Mouse (Mus musculus): Measurements from ENCODE around the gene Gm9833. TPM values are rescaled to one million over a fixed set of nuclear protein-coding genes. Genes with fewer than 3 reads are reported as not detected.
A peak's percentile ranks its signal among the peaks of the same experiment; 100 is the strongest.

The Gm9833 gene
- polyA plus RNA-seq, 1 experiment from 2014 or later, result 4.3 TPM

- Histone ChIP-seq H3K27ac (ENCODE audit: low read length) (no peak overlapping the region), H3K4me2 (replicated peaks; ENCODE audit: low read depth, low read length) (no peak overlapping the region), H3K4me1 (ENCODE audit: insufficient read depth, low read length) (0 out of 2 replicates have a peak, but pooled peaks cover 2% of the 10 kb centered on the region), H3K36me3 (ENCODE audit: insufficient read depth, low read length) (no peaks in the 10 kb centered on the region), H3K27me3 (ENCODE audit: insufficient read depth, low read length) (0 out of 2 replicates have a peak, but pooled peaks cover 2% of the 10 kb centered on the region), H3K9ac (replicated peaks; ENCODE audit: low read length) (no peak overlapping the region), H3K4me3 (ENCODE audit: low read length) (no peak overlapping the region), H3K9me3 (ENCODE audit: low read length) (no peaks in the 10 kb centered on the region)
- 74% methylated on average over 7 of the region's 7 CpGs for WGBS
- ATAC-seq (ENCODE audit: low FRiP score, low TSS enrichment), result no peak
Observed at GRCm38 (mm10) chr3:10085396-10086119, 2.4 kb upstream of the Gm9833 start.

GRCm38 (mm10) chr3:10087511-10087910, 399 bp upstream of the Gm9833 start:
- Histone ChIP-seq H3K36me3 (ENCODE audit: insufficient read depth, low read length) (no peaks in the 10 kb centered on the region), H3K9me3 (ENCODE audit: low read length) (no peaks in the 10 kb centered on the region), H3K27ac (ENCODE audit: low read length) (no peak overlapping the region), H3K4me1 (ENCODE audit: insufficient read depth, low read length) (0 out of 2 replicates have a peak, but pooled peaks cover 6% of the 10 kb centered on the region), H3K4me3 (ENCODE audit: low read length) (no peak overlapping the region), H3K9ac (replicated peaks; ENCODE audit: low read length) (no peak overlapping the region), H3K4me2 (replicated peaks; ENCODE audit: low read depth, low read length) (peak overlapping the region; percentile 36), H3K27me3 (ENCODE audit: insufficient read depth, low read length) (0 out of 2 replicates have a peak, but pooled peaks cover 2% of the 10 kb centered on the region)
- WGBS, result 92% methylated on average over 8 of the region's 8 CpGs
- ATAC-seq (ENCODE audit: low FRiP score, low TSS enrichment), result no peak

DNA sequence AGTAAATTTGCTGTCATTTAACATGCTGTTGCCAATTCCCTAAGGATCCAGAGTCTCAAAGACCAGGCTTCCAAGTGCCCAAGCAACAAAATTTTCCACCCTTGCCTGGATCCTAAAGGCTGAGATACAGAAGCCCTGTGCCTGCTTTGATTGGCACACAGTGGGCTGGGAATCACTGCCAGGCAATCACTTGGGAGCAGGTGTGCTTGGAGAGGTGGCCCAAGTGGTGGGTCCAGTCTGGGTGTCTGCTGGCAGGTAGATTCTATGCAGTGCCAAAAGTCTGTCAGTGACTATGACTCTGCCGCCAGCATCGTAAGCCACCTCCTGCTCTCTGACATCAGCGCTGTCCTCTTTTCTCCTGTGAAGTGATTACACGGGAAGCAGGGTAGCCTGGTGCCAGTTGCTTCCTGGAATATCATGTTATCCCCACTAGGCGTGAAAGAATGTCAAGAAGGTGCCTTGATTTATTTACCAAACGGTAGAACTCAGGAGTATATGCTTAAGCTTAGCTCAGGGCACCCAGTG, 3.8 kb downstream of the Gm9833 start:
- no peak overlapping the region for H3K9ac ChIP-seq (replicated peaks; ENCODE audit: low read length)
- H3K36me3 ChIP-seq (ENCODE audit: insufficient read depth, low read length), result no peaks in the 10 kb centered on the region
- H3K4me1 ChIP-seq (ENCODE audit: insufficient read depth, low read length), result peaks cover 6% of the 10 kb centered on the region; the same call in 1 of the 2 replicates
- H3K27ac ChIP-seq (ENCODE audit: low read length), result peak overlapping the region; percentile 76
- no peak overlapping the region for H3K4me2 ChIP-seq (replicated peaks; ENCODE audit: low read depth, low read length)
- WGBS, result 55% methylated on average over 6 of the region's 6 CpGs
- no peak overlapping the region for H3K4me3 ChIP-seq (ENCODE audit: low read length)
- ATAC-seq (ENCODE audit: low FRiP score, low TSS enrichment), result no peak
- no peaks in the 10 kb centered on the region for H3K9me3 ChIP-seq (ENCODE audit: low read length)
- 0 out of 2 replicates have a peak, but pooled peaks cover 2% of the 10 kb centered on the region for H3K27me3 ChIP-seq (ENCODE audit: insufficient read depth, low read length)

DNA sequence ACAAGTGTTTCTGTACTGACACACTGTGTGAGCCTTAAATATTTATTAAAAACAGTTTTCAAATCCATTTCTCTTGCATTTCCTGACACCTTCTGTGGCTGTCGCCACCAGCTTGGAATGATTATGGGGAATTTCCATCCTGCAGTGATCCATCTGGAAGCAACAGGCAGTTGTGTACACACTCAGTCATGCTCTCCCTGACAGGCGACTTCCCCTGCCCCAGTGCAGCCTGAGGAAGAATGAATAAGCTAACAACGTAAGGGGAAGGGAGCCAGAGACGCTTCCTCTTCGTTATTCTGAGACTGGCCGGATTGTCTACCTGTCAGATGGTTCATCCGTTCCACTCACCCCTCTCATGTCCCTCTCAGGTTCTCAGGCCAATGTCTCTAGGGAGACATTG, 4.6 kb downstream of the Gm9833 start:
- Histone ChIP-seq H3K27ac (ENCODE audit: low read length) (peak overlapping the region; percentile 76; the same call in 1 of the 2 replicates), H3K9ac (replicated peaks; ENCODE audit: low read length) (no peak overlapping the region), H3K4me3 (ENCODE audit: low read length) (no peak overlapping the region), H3K4me2 (replicated peaks; ENCODE audit: low read depth, low read length) (no peak overlapping the region), H3K27me3 (ENCODE audit: insufficient read depth, low read length) (0 out of 2 replicates have a peak, but pooled peaks cover 2% of the 10 kb centered on the region), H3K36me3 (ENCODE audit: insufficient read depth, low read length) (no peaks in the 10 kb centered on the region), H3K9me3 (ENCODE audit: low read length) (no peaks in the 10 kb centered on the region), H3K4me1 (ENCODE audit: insufficient read depth, low read length) (peaks cover 6% of the 10 kb centered on the region; the same call in 1 of the 2 replicates)
- 37% methylated on average over 7 of the region's 7 CpGs for WGBS
- ATAC-seq (ENCODE audit: low FRiP score, low TSS enrichment), result peak; percentile 85

DNA sequence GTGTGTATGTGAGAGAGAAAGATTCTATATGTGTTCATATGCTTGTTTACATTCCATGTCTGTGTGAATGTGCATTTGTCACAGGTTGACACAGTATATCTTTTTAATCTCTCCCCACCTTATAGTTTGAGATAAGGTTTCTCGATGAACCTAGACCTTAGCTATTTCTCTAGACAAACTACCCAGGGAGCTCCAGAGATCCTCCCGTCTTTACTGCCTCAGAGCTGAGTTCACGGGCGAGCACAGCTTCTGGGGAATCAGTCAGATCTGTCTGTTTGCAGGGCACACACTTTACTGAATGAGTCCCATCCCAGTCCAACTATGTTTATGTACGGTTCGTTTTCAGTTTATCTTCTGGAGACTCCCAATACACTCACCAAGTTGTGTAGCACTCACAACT, 5.0 kb downstream of the Gm9833 start:
- peak overlapping the region; percentile 63; the same call in 1 of the 2 replicates for H3K27ac ChIP-seq (ENCODE audit: low read length)
- peak; percentile 16; the same call in 1 of the 2 replicates for ATAC-seq (ENCODE audit: low FRiP score, low TSS enrichment)
- 67% methylated on average over 6 of the region's 6 CpGs for WGBS

GRCm38 (mm10) chr3:10095076-10095622, 7.2 kb downstream of the Gm9833 start:
- H3K9ac ChIP-seq (replicated peaks; ENCODE audit: low read length), result no peak overlapping the region
- H3K27me3 ChIP-seq (ENCODE audit: insufficient read depth, low read length), result no peaks in the 10 kb centered on the region
- H3K9me3 ChIP-seq (ENCODE audit: low read length), result no peaks in the 10 kb centered on the region
- H3K4me3 ChIP-seq (ENCODE audit: low read length), result no peak overlapping the region
- H3K27ac ChIP-seq (ENCODE audit: low read length), result no peak overlapping the region
- no peaks in the 10 kb centered on the region for H3K36me3 ChIP-seq (ENCODE audit: insufficient read depth, low read length)
- peaks cover 6% of the 10 kb centered on the region; the same call in 1 of the 2 replicates for H3K4me1 ChIP-seq (ENCODE audit: insufficient read depth, low read length)
- no peak overlapping the region for H3K4me2 ChIP-seq (replicated peaks; ENCODE audit: low read depth, low read length)
- 81% methylated on average over 2 of the region's 2 CpGs for WGBS
- ATAC-seq (ENCODE audit: low FRiP score, low TSS enrichment), result peak; percentile 35; the same call in 1 of the 2 replicates

More for the DNA sequence above, 5.0 kb downstream of the Gm9833 start:
- no peak overlapping the region for H3K9ac ChIP-seq (replicated peaks; ENCODE audit: low read length)
- H3K36me3 ChIP-seq (ENCODE audit: insufficient read depth, low read length), result no peaks in the 10 kb centered on the region
- no peak overlapping the region for H3K4me2 ChIP-seq (replicated peaks; ENCODE audit: low read depth, low read length)
- H3K27me3 ChIP-seq (ENCODE audit: insufficient read depth, low read length), result no peaks in the 10 kb centered on the region
- H3K4me1 ChIP-seq (ENCODE audit: insufficient read depth, low read length), result peaks cover 6% of the 10 kb centered on the region; the same call in 1 of the 2 replicates
- no peaks in the 10 kb centered on the region for H3K9me3 ChIP-seq (ENCODE audit: low read length)
- H3K4me3 ChIP-seq (ENCODE audit: low read length), result no peak overlapping the region

- no peak overlapping the region for H3K27ac ChIP-seq (ENCODE audit: low read length)
- no peaks in the 10 kb centered on the region for H3K36me3 ChIP-seq (ENCODE audit: insufficient read depth, low read length)
- H3K4me3 ChIP-seq (ENCODE audit: low read length), result no peak overlapping the region
- H3K9ac ChIP-seq (replicated peaks; ENCODE audit: low read length), result no peak overlapping the region
- 95% methylated on average over 5 of the region's 5 CpGs for WGBS
- H3K4me1 ChIP-seq (ENCODE audit: insufficient read depth, low read length), result no peaks in the 10 kb centered on the region
- no peak overlapping the region for H3K4me2 ChIP-seq (replicated peaks; ENCODE audit: low read depth, low read length)
- no peak for ATAC-seq (ENCODE audit: low FRiP score, low TSS enrichment)
- H3K9me3 ChIP-seq (ENCODE audit: low read length), result no peaks in the 10 kb centered on the region
- H3K27me3 ChIP-seq (ENCODE audit: insufficient read depth, low read length), result no peaks in the 10 kb centered on the region
Observed at GRCm38 (mm10) chr3:10099756-10100155, 11.8 kb downstream of the Gm9833 start.

DNA sequence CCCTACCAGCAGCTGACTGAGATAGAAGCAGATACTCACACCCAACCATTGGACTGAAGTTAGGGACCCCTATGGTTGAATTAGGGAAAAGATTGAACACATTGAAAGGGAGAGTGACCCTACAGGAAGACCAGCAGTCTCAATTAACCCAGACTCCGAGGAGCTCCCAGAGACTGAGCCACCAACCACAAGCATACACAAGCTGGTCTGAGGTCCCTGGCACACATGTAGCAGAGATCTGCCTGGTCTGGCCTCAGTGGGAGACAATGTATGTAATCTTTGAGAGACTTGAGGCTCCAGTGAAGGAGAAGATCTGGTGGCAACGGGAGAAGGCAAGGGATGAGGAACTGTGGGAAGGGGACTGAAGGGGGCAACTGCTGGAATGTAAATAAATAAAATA, 23.7 kb downstream of the Gm9833 start:
- 68% methylated on average over 2 of the region's 2 CpGs for WGBS
- no peak overlapping the region for H3K4me2 ChIP-seq (replicated peaks; ENCODE audit: low read depth, low read length)
- H3K9me3 ChIP-seq (ENCODE audit: low read length), result no peaks in the 10 kb centered on the region

DNA sequence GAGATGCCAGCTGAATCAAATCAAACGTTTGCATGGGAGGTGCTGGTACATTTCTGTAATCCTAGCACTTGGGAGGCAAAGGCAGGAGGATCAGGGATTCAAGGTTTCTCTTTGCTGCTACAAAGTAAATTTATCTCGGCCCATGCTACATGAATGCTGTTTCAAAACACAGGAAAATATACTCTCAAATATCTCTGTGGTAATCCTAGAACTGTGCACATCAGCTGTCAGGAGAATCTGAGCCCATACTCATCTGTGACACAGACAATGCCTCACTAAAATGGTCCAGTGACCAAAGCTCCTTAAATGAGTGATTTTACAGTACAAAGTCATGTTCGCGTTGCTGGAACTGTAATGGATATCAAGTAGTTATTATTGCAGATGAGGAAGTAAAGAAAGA, 24.3 kb downstream of the Gm9833 start:
- 44% methylated on average over 4 of the region's 4 CpGs for WGBS
- no peaks in the 10 kb centered on the region for H3K4me1 ChIP-seq (ENCODE audit: insufficient read depth, low read length)
- no peaks in the 10 kb centered on the region for H3K27me3 ChIP-seq (ENCODE audit: insufficient read depth, low read length)
- peak; percentile 51; the same call in 1 of the 2 replicates for ATAC-seq (ENCODE audit: low FRiP score, low TSS enrichment)
- no peak overlapping the region for H3K27ac ChIP-seq (ENCODE audit: low read length)
- H3K36me3 ChIP-seq (ENCODE audit: insufficient read depth, low read length), result no peaks in the 10 kb centered on the region
- no peak overlapping the region for H3K4me2 ChIP-seq (replicated peaks; ENCODE audit: low read depth, low read length)
- no peaks in the 10 kb centered on the region for H3K9me3 ChIP-seq (ENCODE audit: low read length)
- H3K4me3 ChIP-seq (ENCODE audit: low read length), result no peak overlapping the region
- H3K9ac ChIP-seq (replicated peaks; ENCODE audit: low read length), result no peak overlapping the region

More for the DNA sequence above, 23.7 kb downstream of the Gm9833 start:
- Histone ChIP-seq H3K36me3 (ENCODE audit: insufficient read depth, low read length) (no peaks in the 10 kb centered on the region), H3K27me3 (ENCODE audit: insufficient read depth, low read length) (no peaks in the 10 kb centered on the region), H3K4me1 (ENCODE audit: insufficient read depth, low read length) (no peaks in the 10 kb centered on the region), H3K9ac (replicated peaks; ENCODE audit: low read length) (no peak overlapping the region), H3K27ac (ENCODE audit: low read length) (no peak overlapping the region), H3K4me3 (ENCODE audit: low read length) (no peak overlapping the region)
- no peak for ATAC-seq (ENCODE audit: low FRiP score, low TSS enrichment)

GRCm38 (mm10) chr3:10112660-10113059, 24.8 kb downstream of the Gm9833 start:
- no peak overlapping the region for H3K4me3 ChIP-seq (ENCODE audit: low read length)
- H3K4me2 ChIP-seq (replicated peaks; ENCODE audit: low read depth, low read length), result no peak overlapping the region
- no peaks in the 10 kb centered on the region for H3K27me3 ChIP-seq (ENCODE audit: insufficient read depth, low read length)
- ATAC-seq (ENCODE audit: low FRiP score, low TSS enrichment), result no peak
- no peaks in the 10 kb centered on the region for H3K9me3 ChIP-seq (ENCODE audit: low read length)
- 87% methylated on average over 2 of the region's 2 CpGs for WGBS
- no peak overlapping the region for H3K9ac ChIP-seq (replicated peaks; ENCODE audit: low read length)
- no peaks in the 10 kb centered on the region for H3K36me3 ChIP-seq (ENCODE audit: insufficient read depth, low read length)
- no peak overlapping the region for H3K27ac ChIP-seq (ENCODE audit: low read length)
- no peaks in the 10 kb centered on the region for H3K4me1 ChIP-seq (ENCODE audit: insufficient read depth, low read length)

Data from kidney, embryonic 16.5 days (tissue).